Mouse (Mus musculus): ENCODE results near the gene Cldn6. TPM values are rescaled to one million over a fixed set of nuclear protein-coding genes. Genes with fewer than 3 reads are reported as not detected.
A peak's percentile ranks its signal among the peaks of the same experiment; 100 is the strongest.

Cldn6 gene
- polyA plus RNA-seq, 1 experiment from 2014 or later: 34.8 TPM

- Histone ChIP-seq H3K27ac (no peak within 1 kb of the TSS), H3K4me1 (peaks cover 14% of the 10 kb centered on the region), H3K36me3 (no peaks in the 10 kb centered on the region), H3K27me3 (peaks cover 47% of the 10 kb centered on the region), H3K9me3 (no peaks in the 10 kb centered on the region), H3K4me2 (peak within 1 kb of the TSS; percentile 45), H3K4me3 (peak within 1 kb of the TSS; percentile 24), H3K9ac (no peak within 1 kb of the TSS)
- no peak for ATAC-seq (ENCODE audit: insufficient number of reproducible peaks, insufficient read depth, low FRiP score, low TSS enrichment, low read depth)
- 6% methylated on average over 27 of the region's 27 CpGs for WGBS
Measured at GRCm38 (mm10) chr17:23660117-23660875, 18.8 kb upstream of the Cldn6 start, which contains the start of gene Bicdl2. Bicdl2 (plus strand) TSS chr17:23660506.

GRCm38 (mm10) chr17:23660876-23661200 is 18.2 kb upstream of the Cldn6 start:
- Histone ChIP-seq H3K4me3 (peak overlapping the region; percentile 24), H3K4me2 (peak overlapping the region; percentile 45), H3K4me1 (peaks cover 19% of the 10 kb centered on the region), H3K9me3 (no peaks in the 10 kb centered on the region), H3K27ac (no peak overlapping the region), H3K27me3 (peaks cover 47% of the 10 kb centered on the region), H3K9ac (no peak overlapping the region), H3K36me3 (peaks cover 1% of the 10 kb centered on the region; the same call in 1 of the 2 replicates)
- ATAC-seq (ENCODE audit: insufficient number of reproducible peaks, insufficient read depth, low FRiP score, low TSS enrichment, low read depth): no peak
- 4% methylated on average over 14 of the region's 14 CpGs for whole genome bisulfite sequencing

- Histone ChIP-seq H3K27me3 (peaks cover 47% of the 10 kb centered on the region), H3K27ac (no peak overlapping the region), H3K4me3 (peak overlapping the region; percentile 24; the same call in 1 of the 2 replicates), H3K9ac (no peak overlapping the region), H3K9me3 (no peaks in the 10 kb centered on the region), H3K36me3 (peaks cover 8% of the 10 kb centered on the region), H3K4me1 (peaks cover 19% of the 10 kb centered on the region), H3K4me2 (no peak overlapping the region)
- no peak for ATAC-seq (ENCODE audit: insufficient number of reproducible peaks, insufficient read depth, low FRiP score, low TSS enrichment, low read depth)
- 2% methylated on average over 9 of the region's 9 CpGs for WGBS
Measured at GRCm38 (mm10) chr17:23661526-23661925, 17.5 kb upstream of the Cldn6 start.

GRCm38 (mm10) chr17:23664556-23665021 is 14.5 kb upstream of the Cldn6 start:
- peaks cover 39% of the 10 kb centered on the region for H3K36me3 ChIP-seq
- H3K9me3 ChIP-seq: no peaks in the 10 kb centered on the region
- H3K4me1 ChIP-seq: peaks cover 19% of the 10 kb centered on the region
- peaks cover 38% of the 10 kb centered on the region for H3K27me3 ChIP-seq
- H3K27ac ChIP-seq: no peak overlapping the region
- 0 out of 2 replicates have a peak, but pooled peaks have one; percentile 33 for ATAC-seq (ENCODE audit: insufficient number of reproducible peaks, insufficient read depth, low FRiP score, low TSS enrichment, low read depth)
- WGBS: 6% methylated on average over 5 of the region's 5 CpGs
- H3K4me2 ChIP-seq: peak overlapping the region; percentile 11
- H3K9ac ChIP-seq: no peak overlapping the region
- H3K4me3 ChIP-seq: peak overlapping the region; percentile 3; the same call in 1 of the 2 replicates

GRCm38 (mm10) chr17:23665511-23665910 is 13.5 kb upstream of the Cldn6 start:
- Histone ChIP-seq H3K4me1 (peaks cover 19% of the 10 kb centered on the region), H3K9ac (no peak overlapping the region), H3K4me2 (0 out of 2 replicates have a peak overlapping the region, but pooled peaks have one; percentile 11), H3K27me3 (peaks cover 28% of the 10 kb centered on the region), H3K9me3 (no peaks in the 10 kb centered on the region), H3K36me3 (peaks cover 48% of the 10 kb centered on the region), H3K4me3 (no peak overlapping the region), H3K27ac (no peak overlapping the region)
- WGBS: 76% methylated on average over 14 of the region's 14 CpGs
- no peak for ATAC-seq (ENCODE audit: insufficient number of reproducible peaks, insufficient read depth, low FRiP score, low TSS enrichment, low read depth)

- 91% methylated on average over 7 of the region's 7 CpGs for WGBS
- H3K36me3 ChIP-seq: peaks cover 51% of the 10 kb centered on the region
- ATAC-seq (ENCODE audit: insufficient number of reproducible peaks, insufficient read depth, low FRiP score, low TSS enrichment, low read depth): no peak
Measured at GRCm38 (mm10) chr17:23670516-23671074, 8.5 kb upstream of the Cldn6 start.

GRCm38 (mm10) chr17:23671519-23671918 is 7.5 kb upstream of the Cldn6 start:
- no peak overlapping the region for H3K27ac ChIP-seq
- peaks cover 13% of the 10 kb centered on the region for H3K27me3 ChIP-seq
- 95% methylated on average over 3 of the region's 3 CpGs for WGBS
- H3K4me2 ChIP-seq: no peak overlapping the region
- no peak overlapping the region for H3K9ac ChIP-seq
- no peaks in the 10 kb centered on the region for H3K9me3 ChIP-seq
- no peak for ATAC-seq (ENCODE audit: insufficient number of reproducible peaks, insufficient read depth, low FRiP score, low TSS enrichment, low read depth)
- no peak overlapping the region for H3K4me3 ChIP-seq
- H3K36me3 ChIP-seq: peaks cover 43% of the 10 kb centered on the region
- H3K4me1 ChIP-seq: peaks cover 31% of the 10 kb centered on the region

More at GRCm38 (mm10) chr17:23670516-23671074, 8.5 kb upstream of the Cldn6 start:
- peaks cover 23% of the 10 kb centered on the region for H3K4me1 ChIP-seq
- no peak overlapping the region for H3K4me2 ChIP-seq
- H3K27me3 ChIP-seq: peaks cover 4% of the 10 kb centered on the region
- H3K9me3 ChIP-seq: no peaks in the 10 kb centered on the region
- H3K4me3 ChIP-seq: no peak overlapping the region
- no peak overlapping the region for H3K27ac ChIP-seq
- no peak overlapping the region for H3K9ac ChIP-seq

- H3K27ac ChIP-seq: no peak overlapping the region
- H3K4me3 ChIP-seq: peak overlapping the region; percentile 68
- H3K9me3 ChIP-seq: no peaks in the 10 kb centered on the region
- no peak for ATAC-seq (ENCODE audit: insufficient number of reproducible peaks, insufficient read depth, low FRiP score, low TSS enrichment, low read depth)
- H3K36me3 ChIP-seq: peaks cover 30% of the 10 kb centered on the region
- H3K9ac ChIP-seq: no peak overlapping the region
- 60% methylated on average over 3 of the region's 3 CpGs for WGBS
- peaks cover 39% of the 10 kb centered on the region for H3K4me1 ChIP-seq
- peak overlapping the region; percentile 97 for H3K4me2 ChIP-seq
- peaks cover 21% of the 10 kb centered on the region for H3K27me3 ChIP-seq
Measured at GRCm38 (mm10) chr17:23672761-23673160, 6.3 kb upstream of the Cldn6 start.

GRCm38 (mm10) chr17:23673424-23674073 is 5.5 kb upstream of the Cldn6 start, which contains the start of the genes Hcfc1r1 and Thoc6:
Hcfc1r1 (plus strand) TSS chr17:23673596.
Thoc6 (minus strand) TSS chr17:23673882.
- peak within 1 kb of the TSS; percentile 75 for H3K9ac ChIP-seq
- H3K9me3 ChIP-seq: no peaks in the 10 kb centered on the region
- under 1% methylated on average over 45 of the region's 45 CpGs for WGBS
- peaks cover 22% of the 10 kb centered on the region for H3K36me3 ChIP-seq
- ATAC-seq (ENCODE audit: insufficient number of reproducible peaks, insufficient read depth, low FRiP score, low TSS enrichment, low read depth): peak; percentile 90
- peaks cover 28% of the 10 kb centered on the region for H3K27me3 ChIP-seq
- peak within 1 kb of the TSS; percentile 80 for H3K27ac ChIP-seq
- H3K4me1 ChIP-seq: peaks cover 40% of the 10 kb centered on the region
- peak within 1 kb of the TSS; percentile 97 for H3K4me2 ChIP-seq
- H3K4me3 ChIP-seq: peak within 1 kb of the TSS; percentile 68

GRCm38 (mm10) chr17:23674271-23674952 is 4.6 kb upstream of the Cldn6 start:
- Histone ChIP-seq H3K9ac (peak overlapping the region; percentile 75), H3K27ac (no peak overlapping the region)

GRCm38 (mm10) chr17:23675127-23675526 is 3.9 kb upstream of the Cldn6 start:
- ATAC-seq (ENCODE audit: insufficient number of reproducible peaks, insufficient read depth, low FRiP score, low TSS enrichment, low read depth): no peak
- peaks cover 40% of the 10 kb centered on the region for H3K4me1 ChIP-seq
- peaks cover 44% of the 10 kb centered on the region for H3K27me3 ChIP-seq
- no peaks in the 10 kb centered on the region for H3K9me3 ChIP-seq
- H3K9ac ChIP-seq: 0 out of 2 replicates have a peak overlapping the region, but pooled peaks have one; percentile 75
- 0 out of 2 replicates have a peak overlapping the region, but pooled peaks have one; percentile 7 for H3K27ac ChIP-seq
- peak overlapping the region; percentile 97 for H3K4me2 ChIP-seq
- peak overlapping the region; percentile 68; the same call in 1 of the 2 replicates for H3K4me3 ChIP-seq
- peaks cover 7% of the 10 kb centered on the region for H3K36me3 ChIP-seq
- 35% methylated on average over 5 of the region's 5 CpGs for WGBS

More at GRCm38 (mm10) chr17:23674271-23674952, 4.6 kb upstream of the Cldn6 start:
- H3K4me3 ChIP-seq: peak overlapping the region; percentile 68
- H3K4me1 ChIP-seq: peaks cover 40% of the 10 kb centered on the region
- H3K4me2 ChIP-seq: peak overlapping the region; percentile 97
- no peak for ATAC-seq (ENCODE audit: insufficient number of reproducible peaks, insufficient read depth, low FRiP score, low TSS enrichment, low read depth)
- 36% methylated on average over 9 of the region's 9 CpGs for WGBS
- H3K9me3 ChIP-seq: no peaks in the 10 kb centered on the region
- peaks cover 37% of the 10 kb centered on the region for H3K27me3 ChIP-seq
- H3K36me3 ChIP-seq: peaks cover 14% of the 10 kb centered on the region

Data from embryonic facial prominence, embryonic 13.5 days (tissue).